Mouse (Mus musculus) hindbrain, embryonic 14.5 days (tissue): ENCODE results near the gene Fam149b. TPM values are rescaled to one million over a fixed set of nuclear protein-coding genes. Genes with fewer than 3 reads are reported as not detected.

Experiments
- ATAC-seq: fragments of 200-750 bp; cut with Nextera tagmentation; 2 replicates; pipeline ENCODE4 v1.8.0; 2017; ENCODE audit warnings: moderate number of reproducible peaks, mild to moderate bottlenecking, moderate TSS enrichment, moderate library complexity; ENCODE audit not compliant: low FRiP score
- DNase-seq: peaks from one replicate; pipeline ENCODE4 v3.0.0-alpha.2; 2015; ENCODE audit warnings: low spot score
- H3K27ac ChIP-seq: fragments of 300-500 bp; sonication (generic); 2 replicates; pipeline ENCODE4 v1.5.1; 2014; ENCODE audit warnings: mild to moderate bottlenecking, moderate library complexity
- H3K27me3 ChIP-seq: fragments of 300-500 bp; sonication (generic); 2 replicates; pipeline ENCODE4 v1.6.1; 2014; ENCODE audit warnings: mild to moderate bottlenecking, low read length, mixed read lengths; ENCODE audit not compliant: control insufficient read depth, insufficient read depth
- H3K36me3 ChIP-seq: fragments of 300-500 bp; sonication (generic); replicated peaks from 2 replicates; pipeline ENCODE4 v1.6.1; 2014; ENCODE audit not compliant: control insufficient read depth, insufficient read depth
- H3K4me1 ChIP-seq: fragments of 300-500 bp; sonication (generic); replicated peaks from 2 replicates; pipeline ENCODE4 v1.6.1; 2014; ENCODE audit warnings: antibody characterized with exemption, low read length, mixed read lengths; ENCODE audit not compliant: control insufficient read depth, insufficient read depth
- H3K4me2 ChIP-seq: fragments of 300-500 bp; sonication (generic); replicated peaks from 2 replicates; pipeline ENCODE4 v1.6.1; 2014; ENCODE audit warnings: mild to moderate bottlenecking, moderate library complexity
- H3K4me3 ChIP-seq: fragments of 300-500 bp; sonication (generic); replicated peaks from 2 replicates; pipeline ENCODE4 v1.5.1; 2014; ENCODE audit warnings: mild to moderate bottlenecking, low read length
- H3K9ac ChIP-seq: fragments of 300-500 bp; sonication (generic); 2 replicates; pipeline ENCODE4 v1.6.1; 2014
- H3K9me3 ChIP-seq: fragments of 300-500 bp; sonication (generic); 2 replicates; pipeline ENCODE4 v1.6.1; 2016; ENCODE audit warnings: low read length; ENCODE audit not compliant: control insufficient read depth
- WGBS: fragments of 180-500 bp; shearing (Covaris S2); extraction: QIAGEN DNeasy Blood & Tissue Kit; methylation state at CpG from one replicate; pipeline ENCODE4 v1.1.7; 2014; 5-methylcytosine and 5-hydroxymethylcytosine counted together
- polyA plus RNA-seq: library from polyadenylated mRNA; unstranded; fragments of >200 nt; fragmentation: Nextera tagmentation; extraction: Ambion mirVana; gene quantifications from 2 replicates; pipeline ENCODE4 v1.2.1, GENCODE M21; 2014

Gene Fam149b
- polyA plus RNA-seq, 1 experiment from 2014 or later = 45.6 TPM

- peaks cover 31% of the 10 kb centered on the region for H3K36me3 ChIP-seq
- no peaks in the 10 kb centered on the region for H3K9me3 ChIP-seq
- 86% methylated on average over 9 of the region's 9 CpGs for WGBS
- no peak overlapping the region for H3K27ac ChIP-seq
- no peak for DNase-seq
- H3K27me3 ChIP-seq = no peaks in the 10 kb centered on the region
- no peak overlapping the region for H3K9ac ChIP-seq
- ATAC-seq = no peak
- H3K4me3 ChIP-seq = no peak overlapping the region
- no peak overlapping the region for H3K4me2 ChIP-seq
- H3K4me1 ChIP-seq = peaks cover 20% of the 10 kb centered on the region
Observed at GRCm38 (mm10) chr14:20345885-20346284, 2.1 kb upstream of the Fam149b start.

- H3K9me3 ChIP-seq = no peaks in the 10 kb centered on the region
- peak overlapping the region; percentile 81 for H3K27ac ChIP-seq
- H3K27me3 ChIP-seq = no peaks in the 10 kb centered on the region
- H3K4me1 ChIP-seq = peaks cover 20% of the 10 kb centered on the region
- peaks cover 35% of the 10 kb centered on the region for H3K36me3 ChIP-seq
- peak overlapping the region; percentile 59 for H3K4me3 ChIP-seq
- 5% methylated on average over 15 of the region's 15 CpGs for WGBS
- peak overlapping the region; percentile 81 for H3K4me2 ChIP-seq
- ATAC-seq (peak; percentile 15; the same call in 1 of the 2 replicates), DNase-seq (no peak)
- H3K9ac ChIP-seq = peak overlapping the region; percentile 91
Observed at GRCm38 (mm10) chr14:20347441-20347990, 446 bp upstream of the Fam149b start.

- no peaks in the 10 kb centered on the region for H3K4me1 ChIP-seq
- H3K27ac ChIP-seq = no peak overlapping the region
- ATAC-seq (no peak), DNase-seq (no peak)
- 96% methylated on average over 4 of the region's 4 CpGs for WGBS
- H3K4me3 ChIP-seq = no peak overlapping the region
- H3K9ac ChIP-seq = no peak overlapping the region
- no peaks in the 10 kb centered on the region for H3K9me3 ChIP-seq
- peaks cover 95% of the 10 kb centered on the region for H3K36me3 ChIP-seq
- no peaks in the 10 kb centered on the region for H3K27me3 ChIP-seq
- no peak overlapping the region for H3K4me2 ChIP-seq
Observed at GRCm38 (mm10) chr14:20363230-20363629, 15.3 kb downstream of the Fam149b start.

- H3K36me3 ChIP-seq = peaks cover 86% of the 10 kb centered on the region
- H3K9ac ChIP-seq = no peak overlapping the region
- H3K9me3 ChIP-seq = no peaks in the 10 kb centered on the region
- ATAC-seq (no peak), DNase-seq (no peak)
- WGBS = 95% methylated on average over 3 of the region's 3 CpGs
- no peak overlapping the region for H3K4me3 ChIP-seq
- no peaks in the 10 kb centered on the region for H3K27me3 ChIP-seq
- H3K27ac ChIP-seq = no peak overlapping the region
- H3K4me1 ChIP-seq = no peaks in the 10 kb centered on the region
- no peak overlapping the region for H3K4me2 ChIP-seq
Observed at GRCm38 (mm10) chr14:20368271-20368670, 20.3 kb downstream of the Fam149b start.

GRCm38 (mm10) chr14:20370798-20371197, 22.8 kb downstream of the Fam149b start:
- Histone ChIP-seq H3K27ac (no peak overlapping the region), H3K4me1 (no peaks in the 10 kb centered on the region), H3K27me3 (no peaks in the 10 kb centered on the region), H3K9ac (no peak overlapping the region), H3K4me2 (no peak overlapping the region), H3K36me3 (peaks cover 85% of the 10 kb centered on the region), H3K4me3 (no peak overlapping the region), H3K9me3 (no peaks in the 10 kb centered on the region)
- ATAC-seq (no peak), DNase-seq (no peak)
- 84% methylated on average over 7 of the region's 7 CpGs for WGBS

- DNase-seq (no peak), ATAC-seq (no peak)
- Histone ChIP-seq H3K36me3 (peaks cover 86% of the 10 kb centered on the region), H3K27ac (no peak overlapping the region), H3K4me1 (no peaks in the 10 kb centered on the region), H3K4me2 (no peak overlapping the region), H3K27me3 (no peaks in the 10 kb centered on the region), H3K9me3 (no peaks in the 10 kb centered on the region), H3K9ac (no peak overlapping the region), H3K4me3 (no peak overlapping the region)
- WGBS = 90% methylated on average over 1 of the region's 1 CpGs
Observed at GRCm38 (mm10) chr14:20371854-20372253, 23.9 kb downstream of the Fam149b start.

GRCm38 (mm10) chr14:20377112-20377521, 29.2 kb downstream of the Fam149b start:
- H3K4me1 ChIP-seq = no peaks in the 10 kb centered on the region
- H3K36me3 ChIP-seq = peaks cover 78% of the 10 kb centered on the region
- H3K9me3 ChIP-seq = no peaks in the 10 kb centered on the region
- H3K27me3 ChIP-seq = no peaks in the 10 kb centered on the region
- no peak for ATAC-seq
- no peak overlapping the region for H3K9ac ChIP-seq
- no peak for DNase-seq
- no peak overlapping the region for H3K27ac ChIP-seq
- WGBS = 95% methylated on average over 4 of the region's 4 CpGs
- no peak overlapping the region for H3K4me3 ChIP-seq
- H3K4me2 ChIP-seq = no peak overlapping the region

- no peak for ATAC-seq
- WGBS = 43% methylated on average over 13 of the region's 13 CpGs
- Histone ChIP-seq H3K4me2 (no peak overlapping the region), H3K4me3 (no peak overlapping the region), H3K36me3 (peaks cover 76% of the 10 kb centered on the region), H3K27ac (no peak overlapping the region), H3K27me3 (no peaks in the 10 kb centered on the region), H3K9me3 (no peaks in the 10 kb centered on the region), H3K9ac (no peak overlapping the region), H3K4me1 (no peaks in the 10 kb centered on the region)
- peak; percentile 33 for DNase-seq
Observed at GRCm38 (mm10) chr14:20378313-20379061, 30.5 kb downstream of the Fam149b start.

GRCm38 (mm10) chr14:20379087-20379640, 31.2 kb downstream of the Fam149b start:
- no peak overlapping the region for H3K4me3 ChIP-seq
- 97% methylated on average over 5 of the region's 5 CpGs for WGBS
- no peak overlapping the region for H3K9ac ChIP-seq
- no peak overlapping the region for H3K4me2 ChIP-seq
- DNase-seq = no peak
- H3K36me3 ChIP-seq = peaks cover 76% of the 10 kb centered on the region
- H3K9me3 ChIP-seq = no peaks in the 10 kb centered on the region
- no peaks in the 10 kb centered on the region for H3K4me1 ChIP-seq
- no peak overlapping the region for H3K27ac ChIP-seq
- H3K27me3 ChIP-seq = no peaks in the 10 kb centered on the region
- no peak for ATAC-seq
